Mouse (Mus musculus): ENCODE data around the gene Rasgef1b.

- TF ChIP-seq TCF12 (IDR thresholded peaks at IDR 0.05; ENCODE audit: insufficient read depth, poor library complexity, severe bottlenecking) (no peak), POLR2A (IDR thresholded peaks at IDR 0.05; ENCODE audit: insufficient read length, low read depth) (no peak)
These were observed 235.8 kb downstream of the Rasgef1b start for GRCm38 (mm10) chr5:99493017-99493416.
